Mouse (Mus musculus) cerebellum, adult 11 months (tissue): ENCODE measurements at regions not wholly inside any gene's neighbourhood (a gene's known extent, or its start where the extent isn't known, plus 50 kb on each side); places are given as distances from the start of the nearest gene placed in this dataset.

Experiments
- DNase-seq: peaks from one replicate; pipeline ENCODE4 v3.0.0; 2022

DNA sequence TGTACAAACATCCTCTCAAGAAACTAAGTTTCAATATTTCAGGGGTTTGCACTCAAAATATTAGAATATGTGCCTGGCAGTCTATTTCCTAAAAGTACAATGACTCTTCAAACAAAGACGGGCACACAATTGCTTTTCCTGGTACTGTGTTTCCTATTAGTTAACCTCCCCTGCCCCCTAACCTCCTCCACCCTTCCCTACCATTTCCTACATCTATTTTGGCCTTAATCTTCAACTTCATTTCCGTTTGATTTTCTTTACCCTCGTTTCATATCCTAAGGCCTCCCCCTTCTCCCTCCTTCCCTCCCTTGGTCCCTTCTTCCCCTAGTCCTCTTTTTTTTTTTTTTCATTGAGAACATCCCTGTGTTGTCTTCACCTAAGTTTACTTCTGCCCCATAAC is 50.8 kb upstream of the Adgrl2 start:
- DNase-seq, result no peak
